Mouse (Mus musculus) kidney, adult 2 months (tissue): ENCODE measurements around the gene Mbtps1.

ENCODE experiments used
- CTCF ChIP-seq: fragments of 200-500 bp; conservative IDR thresholded peaks from 2 replicates; pipeline ENCODE4 v1.5.1; 2011; ENCODE audit warnings: low read depth, mild to moderate bottlenecking, control low read depth, low read length, moderate library complexity, mixed read lengths; ENCODE audit not compliant: insufficient read depth, insufficient read length
- POLR2A ChIP-seq: fragments of 200-500 bp; IDR thresholded peaks from one replicate; pipeline ENCODE4 v1.6.1; 2011; ENCODE audit warnings: low read depth, low read length, control low read depth

- 0 out of 2 replicates have a peak, but pooled peaks have one; percentile 16 for TF ChIP-seq CTCF
- TF ChIP-seq POLR2A: peak; percentile 43
These were observed 16.2 kb upstream of the Mbtps1 start, which contains the start of the genes Hsdl1 and Dnaaf1 for GRCm38 (mm10) chr8:119574437-119575365.
